Mouse (Mus musculus) adrenal gland, postnatal 10 days (tissue): ENCODE measurements around the gene Rims3. TPM values are rescaled to one million over a fixed set of nuclear protein-coding genes. Genes with fewer than 3 reads are reported as not detected.

ENCODE experiments used
- DNase-seq: peaks from one replicate; pipeline ENCODE4 v3.0.0; 2021; ENCODE audit warnings: mixed read lengths
- total RNA-seq, 2 experiments: library from RNA; stranded (reverse); gene quantifications; 2 replicates each; pipeline ENCODE4 v1.2.3; 2021

The Rims3 gene
- total RNA-seq, 2 experiments from 2014 or later = 6.2 to 6.5 TPM

- DNase-seq = no peak
These were observed 5.2 kb upstream of the Rims3 start for GRCm38 (mm10) chr4:120849451-120849850.

DNA sequence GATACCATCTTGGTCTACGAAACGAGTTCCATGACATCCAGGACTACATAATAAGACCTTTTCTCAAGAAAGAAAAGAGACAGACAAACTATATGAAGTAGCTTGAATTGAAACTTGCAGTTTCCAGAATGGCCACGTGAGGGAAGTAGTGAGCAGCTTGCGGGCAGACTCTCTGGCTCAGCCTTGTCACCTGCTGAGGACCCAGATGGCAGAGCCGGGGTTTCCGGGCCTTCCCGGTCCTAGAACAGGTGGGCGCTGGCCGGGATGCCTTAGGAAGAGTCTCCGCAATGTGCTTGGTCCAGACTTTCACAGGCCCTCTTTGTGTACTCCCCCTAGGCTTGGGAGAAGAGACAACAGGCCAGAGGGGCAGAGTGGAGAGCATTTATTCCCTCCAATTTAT, 3.7 kb upstream of the Rims3 start:
- DNase-seq = peak; percentile 80

DNA sequence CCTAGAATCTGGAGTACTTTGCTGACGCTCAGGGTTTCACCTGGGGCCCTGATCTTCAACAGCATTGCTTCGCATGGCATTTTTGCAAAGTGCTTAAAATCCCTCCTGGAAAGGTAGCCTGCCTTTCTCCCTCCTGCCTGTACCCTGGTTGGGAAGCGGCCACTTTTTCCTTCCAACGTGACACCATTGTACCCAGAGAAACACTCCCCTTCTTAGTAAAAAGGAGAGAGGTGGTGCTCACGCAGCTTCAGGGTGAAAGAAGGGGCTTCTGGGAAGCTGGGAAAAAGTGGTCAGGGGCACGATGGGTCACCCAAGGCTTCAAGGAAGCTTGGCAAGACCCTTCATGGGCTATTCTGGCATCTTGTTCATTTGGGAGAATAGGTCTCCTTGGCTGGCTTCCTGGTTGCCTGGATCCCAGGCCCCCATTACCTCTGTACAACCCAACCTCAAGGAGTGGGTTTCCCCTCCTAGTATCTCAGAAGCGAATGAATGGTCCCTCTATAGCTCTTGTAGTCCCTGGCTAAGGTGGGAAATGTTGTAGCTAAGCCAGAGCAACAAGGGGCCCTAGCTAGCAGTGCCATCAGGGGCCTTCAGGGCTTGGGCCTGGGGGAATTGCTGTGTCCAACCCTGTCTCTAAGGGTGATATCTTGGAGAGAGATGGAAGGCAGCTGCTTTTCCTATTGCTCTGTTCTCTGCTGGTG, 894 bp downstream of the Rims3 start:
- no peak for DNase-seq

GRCm38 (mm10) chr4:120856376-120856775, 1.8 kb downstream of the Rims3 start:
- DNase-seq = no peak

- no peak for DNase-seq
These were observed 5.2 kb downstream of the Rims3 start for GRCm38 (mm10) chr4:120859865-120860264.

GRCm38 (mm10) chr4:120866211-120866610, 11.6 kb downstream of the Rims3 start:
- peak; percentile 69 for DNase-seq

DNA sequence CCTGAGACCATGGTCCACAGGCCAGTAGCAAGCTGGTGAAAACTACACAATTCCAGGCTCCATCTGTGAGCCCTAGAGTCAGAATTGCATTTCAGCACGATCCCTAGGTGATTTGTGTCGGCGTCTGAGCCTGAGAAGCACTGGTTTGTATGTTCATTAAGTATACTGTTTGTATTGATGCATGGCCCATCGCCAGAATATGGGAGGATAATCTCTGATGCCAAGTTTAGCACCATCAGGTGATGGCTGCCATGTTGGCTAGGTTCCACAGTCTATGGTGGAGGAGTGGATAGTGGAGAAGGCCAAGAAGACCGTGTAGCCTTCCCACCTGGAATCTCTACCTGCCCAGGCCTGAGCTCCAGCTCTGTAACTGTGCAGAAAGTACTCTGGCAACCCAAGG, 13.6 kb downstream of the Rims3 start:
- DNase-seq = no peak

DNA sequence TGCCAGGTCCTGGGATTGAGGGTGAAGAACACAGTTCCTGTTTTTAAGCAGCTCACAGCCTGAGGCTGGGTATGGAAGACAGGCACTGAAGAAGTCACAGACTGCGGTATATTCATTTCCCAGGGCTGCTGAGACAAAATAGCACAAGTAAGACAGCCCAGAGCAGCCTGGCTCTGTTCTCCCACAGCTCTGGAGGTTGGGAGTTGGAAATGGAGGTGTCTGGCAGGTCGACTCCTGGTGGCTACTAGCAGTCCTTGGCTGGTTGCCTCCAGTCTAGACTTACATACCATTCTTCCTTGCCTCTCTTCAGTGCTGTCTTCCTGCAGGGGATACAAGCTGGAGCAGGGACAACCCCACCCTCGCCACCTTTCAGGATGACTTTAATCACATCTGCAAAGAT, 14.4 kb downstream of the Rims3 start:
- DNase-seq = no peak

- DNase-seq = no peak
These were observed 15.7 kb downstream of the Rims3 start for GRCm38 (mm10) chr4:120870262-120870748.

- DNase-seq = no peak
These were observed 21.3 kb downstream of the Rims3 start for GRCm38 (mm10) chr4:120875961-120876360.

- DNase-seq = no peak
These were observed 24.1 kb downstream of the Rims3 start for GRCm38 (mm10) chr4:120878728-120879127.

GRCm38 (mm10) chr4:120879386-120879785, 24.8 kb downstream of the Rims3 start:
- DNase-seq = peak; percentile 14

GRCm38 (mm10) chr4:120880731-120881432, 26.3 kb downstream of the Rims3 start:
- DNase-seq = no peak

- no peak for DNase-seq
These were observed 27.5 kb downstream of the Rims3 start for GRCm38 (mm10) chr4:120882002-120882625.

DNA sequence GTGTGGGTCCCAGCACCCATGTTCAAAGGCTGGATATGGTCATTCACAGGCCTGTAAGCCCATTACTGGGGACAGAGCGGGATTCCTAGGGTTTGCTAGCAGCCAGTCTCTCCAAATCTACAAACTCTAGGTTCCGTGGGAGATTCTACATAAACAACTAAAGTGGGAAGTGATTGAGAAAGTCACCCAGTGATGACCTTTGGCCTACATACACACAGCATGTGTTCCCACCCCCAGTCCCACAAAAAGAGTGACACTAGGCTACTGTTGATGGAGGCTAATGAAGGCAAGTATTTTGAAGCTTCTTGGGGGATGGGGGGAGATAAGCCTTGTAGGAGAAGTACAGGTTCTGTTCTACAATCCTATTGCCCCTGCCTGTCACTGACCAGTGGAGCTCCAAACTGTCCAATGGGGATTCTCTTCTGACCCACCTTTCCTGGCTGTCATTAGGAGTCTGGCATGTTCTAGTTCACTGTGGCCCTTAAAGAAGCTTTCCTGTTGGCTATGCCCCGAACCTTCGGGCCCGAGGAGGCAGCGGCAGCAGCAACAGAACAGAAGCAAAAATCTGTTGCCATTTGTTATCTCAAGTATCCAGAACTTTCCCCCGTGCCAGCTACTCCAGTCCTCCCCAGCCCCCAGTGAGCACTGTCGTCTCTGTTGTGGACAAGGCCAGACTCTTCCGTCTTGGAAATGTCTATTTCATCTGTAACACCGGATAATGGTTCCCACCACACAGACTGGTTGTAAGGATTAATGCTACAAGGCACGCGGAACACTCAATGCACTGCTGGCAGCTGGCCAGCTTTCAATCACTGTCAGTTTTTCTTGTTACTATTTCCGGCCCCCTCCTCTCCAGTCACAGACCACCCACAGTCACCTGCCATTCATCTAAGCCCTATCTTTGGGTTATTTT, 30.8 kb downstream of the Rims3 start:
- DNase-seq = no peak

DNA sequence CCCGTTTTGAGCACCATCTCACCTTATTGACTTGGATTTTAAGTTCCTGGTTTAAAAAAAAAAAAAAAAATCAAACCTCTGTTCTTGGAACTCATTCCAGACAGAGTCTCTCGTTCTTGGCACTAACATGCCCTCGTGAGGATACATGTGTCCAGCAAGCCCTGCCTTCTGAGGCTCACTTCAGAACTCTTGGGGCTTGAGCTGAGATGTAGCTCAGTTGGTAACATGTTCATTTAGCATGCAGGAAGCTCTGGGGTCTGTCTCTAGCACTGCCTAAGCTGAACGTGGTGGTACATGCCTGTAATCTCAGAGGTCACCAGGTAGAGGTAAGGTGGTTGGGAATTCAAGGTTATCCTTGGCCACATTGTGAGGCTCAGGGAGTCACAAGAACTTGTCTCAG, 31.5 kb downstream of the Rims3 start:
- peak; percentile 41 for DNase-seq

DNA sequence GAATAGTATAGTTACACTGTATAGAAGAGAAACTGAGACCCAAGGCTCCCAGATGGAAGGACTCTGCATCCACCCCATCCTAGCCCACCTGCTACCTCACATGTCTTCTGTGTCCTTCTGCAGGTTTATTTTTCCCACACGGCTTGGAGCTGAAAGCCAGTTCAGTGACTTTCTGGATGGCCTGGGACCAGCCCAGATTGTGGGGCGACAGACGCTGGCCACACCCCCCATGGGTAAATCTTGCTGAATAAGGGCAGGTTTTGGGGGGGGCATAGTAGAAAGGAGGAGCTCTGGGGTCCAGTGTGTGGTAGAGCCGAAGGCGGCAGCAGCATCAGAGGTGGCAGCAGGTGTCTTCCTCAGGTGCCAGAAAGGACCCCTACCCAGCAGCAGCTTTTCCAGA, 32.2 kb downstream of the Rims3 start:
- no peak for DNase-seq

DNA sequence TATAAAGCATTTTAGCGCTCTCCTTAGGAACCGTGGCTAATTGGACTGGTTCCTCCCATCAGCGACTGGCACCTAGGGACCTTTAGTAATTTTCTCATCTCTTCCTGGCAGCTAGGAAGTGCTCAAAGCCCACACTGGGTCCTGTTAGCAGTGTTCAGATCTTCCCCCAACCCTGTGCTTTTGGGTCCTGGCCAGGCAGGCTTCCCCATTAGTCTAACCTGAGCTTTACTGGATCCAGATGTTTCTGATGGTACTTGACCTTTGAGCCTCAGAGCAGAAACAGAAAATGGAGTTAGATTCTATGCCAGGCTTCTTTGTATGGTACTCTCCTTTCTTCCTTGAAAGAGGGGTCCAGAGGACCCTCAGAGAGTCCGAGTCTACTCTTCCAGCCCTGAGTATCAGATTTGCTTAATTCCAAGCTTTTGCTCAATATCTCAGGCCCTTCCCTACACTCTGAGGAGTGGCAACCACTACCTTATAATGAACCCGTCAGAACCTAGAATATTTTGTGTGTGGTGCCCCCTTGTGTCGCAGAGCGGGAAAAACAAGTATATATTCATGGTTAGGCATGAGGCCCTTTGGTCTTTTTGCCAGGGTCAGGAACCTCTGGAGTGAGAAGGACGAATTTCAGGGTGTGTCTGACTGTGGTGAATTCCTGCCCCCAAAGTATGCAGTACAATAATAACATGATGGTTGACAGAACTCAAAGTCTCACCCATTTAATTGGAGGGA, 32.9 kb downstream of the Rims3 start:
- DNase-seq = peak; percentile 68

GRCm38 (mm10) chr4:120888884-120889283, 34.3 kb downstream of the Rims3 start:
- no peak for DNase-seq

DNA sequence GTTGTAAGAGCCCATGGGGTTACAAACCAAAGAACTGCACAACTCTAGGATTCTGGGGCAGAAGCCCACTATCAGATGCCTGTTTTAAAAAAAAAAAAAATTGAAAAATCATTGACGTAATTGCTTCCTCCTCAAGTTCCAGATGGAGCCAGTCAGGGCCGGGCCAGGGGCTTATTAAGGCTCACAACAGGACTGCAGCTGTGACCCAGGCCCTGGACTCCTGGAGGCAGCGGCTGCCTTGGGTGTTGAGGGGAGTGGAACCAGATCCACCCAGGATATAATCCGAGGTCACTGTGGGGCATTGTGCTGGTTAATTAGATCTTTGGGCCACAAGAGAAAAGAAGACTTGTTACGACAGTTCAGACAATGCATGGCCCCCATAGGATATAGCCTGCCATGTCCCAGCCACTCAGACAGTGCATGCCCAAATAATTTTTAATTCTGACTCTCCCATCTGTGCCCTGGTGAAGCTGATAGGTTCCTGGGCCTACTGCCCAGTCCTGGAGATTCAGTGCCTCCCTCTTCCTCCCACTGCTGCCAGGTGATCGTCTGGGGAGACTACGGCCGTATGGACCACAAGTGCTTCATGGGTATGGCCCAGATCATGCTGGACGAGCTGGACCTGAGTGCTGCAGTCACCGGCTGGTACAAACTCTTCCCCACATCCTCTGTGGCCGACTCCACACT, 36.3 kb downstream of the Rims3 start:
- no peak for DNase-seq

GRCm38 (mm10) chr4:120891960-120892359, 37.3 kb downstream of the Rims3 start:
- no peak for DNase-seq
